Mouse (Mus musculus): ENCODE measurements around the gene Vmn1r38. TPM values are rescaled to one million over a fixed set of nuclear protein-coding genes. Genes with fewer than 3 reads are reported as not detected.
"Not testable (repeated sequence)": the region's sequence is repeated elsewhere in the genome, so short reads cannot be mapped to it uniquely, and the experiment has no call there.

The Vmn1r38 gene
- not detected for total RNA-seq (2021)
- long read RNA-seq, result 0 reads

- not testable (repeated sequence) for DNase-seq (ENCODE audit: low spot score in 2 of 2)
Measured at GRCm38 (mm10) chr6:66782527-66782926, at the start of gene Vmn1r38. Gene Vmn1r38, minus strand, starts transcription at chr6:66782627.

- DNase-seq (ENCODE audit: low spot score in 2 of 2), result no peak
Measured at GRCm38 (mm10) chr6:66810509-66810908, 28.1 kb upstream of the Vmn1r38 start, which contains the start of gene Vmn1r39. Gene Vmn1r39, minus strand, starts transcription at chr6:66810609.

- DNase-seq (ENCODE audit: low spot score in 2 of 2), result no peak
Measured at GRCm38 (mm10) chr6:66806311-66806710, 23.9 kb upstream of the Vmn1r38 start.

GRCm38 (mm10) chr6:66805713-66806112 is 23.3 kb upstream of the Vmn1r38 start:
- DNase-seq (ENCODE audit: low spot score in 2 of 2), result no peak

GRCm38 (mm10) chr6:66729082-66729481 is 53.3 kb downstream of the Vmn1r38 start, which contains the start of gene Vmn1r37:
Gene Vmn1r37, plus strand, starts transcription at chr6:66729382.
- not testable (repeated sequence) for DNase-seq (ENCODE audit: low spot score in 2 of 2)

Other genes with a start within 250 kb of the Vmn1r38 start
- 1 to 10 TPM; 9.3 to 9.7 TPM for gene Mad2l1, start 247.2 kb downstream of the Vmn1r38 start, total RNA-seq (2021)
- not detected for gene Vmn1r32, start 222.5 kb downstream of the Vmn1r38 start, total RNA-seq (2021)
- not detected for gene Vmn1r33, start 164.3 kb downstream of the Vmn1r38 start, total RNA-seq (2021)
- not detected for gene Vmn1r34, start 138.7 kb downstream of the Vmn1r38 start, total RNA-seq (2021)
- not detected for gene Vmn1r35, start 96.7 kb downstream of the Vmn1r38 start, total RNA-seq (2021)
- gene Vmn1r36, start 63.5 kb downstream of the Vmn1r38 start, total RNA-seq (2021), result not detected
- gene Vmn1r37, start 53.2 kb downstream of the Vmn1r38 start, total RNA-seq (2021), result not detected
- not detected for gene Vmn1r39, start 28.0 kb upstream of the Vmn1r38 start, total RNA-seq (2021)
- gene Gng12, start 113.8 kb upstream of the Vmn1r38 start, total RNA-seq (2021), result 10 to 100 TPM; 88.0 to 94.4 TPM

Measured in layer of hippocampus, postnatal 10 days (tissue).